Mouse (Mus musculus) midbrain, embryonic 16.5 days (tissue): ENCODE results near the gene Smap1. TPM values are rescaled to one million over a fixed set of nuclear protein-coding genes. Genes with fewer than 3 reads are reported as not detected.
A peak's percentile ranks its signal among the peaks of the same experiment; 100 is the strongest.

ENCODE experiments used
- ATAC-seq: fragments of 200-750 bp; cut with Nextera tagmentation; 2 replicates; pipeline ENCODE4 v1.8.0; 2017; ENCODE audit warnings: moderate TSS enrichment
- H3K27ac ChIP-seq: fragments of 300-500 bp; sonication (generic); 2 replicates; pipeline ENCODE4 v1.5.1; 2014; ENCODE audit warnings: mild to moderate bottlenecking, low read length, mixed read lengths
- H3K27me3 ChIP-seq: fragments of 300-500 bp; sonication (generic); 2 replicates; pipeline ENCODE4 v1.6.1; 2014; ENCODE audit warnings: low read depth, low read length, mixed read lengths; ENCODE audit not compliant: control insufficient read depth, insufficient read depth
- H3K36me3 ChIP-seq: fragments of 300-500 bp; sonication (generic); 2 replicates; pipeline ENCODE4 v1.6.1; 2014; ENCODE audit warnings: mild to moderate bottlenecking, low read length, moderate library complexity, mixed read lengths; ENCODE audit not compliant: control insufficient read depth, insufficient read depth
- H3K4me1 ChIP-seq: fragments of 300-500 bp; sonication (generic); 2 replicates; pipeline ENCODE4 v1.6.1; 2014; ENCODE audit warnings: mild to moderate bottlenecking, low read length, mixed read lengths; ENCODE audit not compliant: control insufficient read depth, insufficient read depth
- H3K4me2 ChIP-seq: fragments of 300-500 bp; sonication (generic); 2 replicates; pipeline ENCODE4 v1.6.1; 2014; ENCODE audit warnings: mild to moderate bottlenecking, low read length, mixed read lengths
- H3K4me3 ChIP-seq: fragments of 300-500 bp; sonication (generic); 2 replicates; pipeline ENCODE4 v1.5.1; 2014; ENCODE audit warnings: low read depth, mild to moderate bottlenecking, low read length, moderate library complexity, mixed read lengths
- H3K9ac ChIP-seq: fragments of 300-500 bp; sonication (generic); 2 replicates; pipeline ENCODE4 v1.6.1; 2014; ENCODE audit warnings: low read depth, low read length, mixed read lengths
- H3K9me3 ChIP-seq: fragments of 300-500 bp; sonication (generic); replicated peaks from 2 replicates; pipeline ENCODE4 v1.6.1; 2014; ENCODE audit warnings: mild to moderate bottlenecking, low read length, mixed read lengths; ENCODE audit not compliant: control insufficient read depth, poor library complexity, severe bottlenecking
- WGBS: fragments of 180-500 bp; shearing (Covaris S2); extraction: QIAGEN DNeasy Blood & Tissue Kit; methylation state at CpG from one replicate; pipeline ENCODE4 v1.1.7; 2014; 5-methylcytosine and 5-hydroxymethylcytosine counted together
- polyA plus RNA-seq: library from polyadenylated mRNA; unstranded; fragments of >200 nt; fragmentation: Nextera tagmentation; extraction: Ambion mirVana; gene quantifications from 2 replicates; pipeline ENCODE4 v1.2.1, GENCODE M21; 2015

Smap1 gene
- polyA plus RNA-seq, 1 experiment from 2014 or later: 111 TPM

- Histone ChIP-seq H3K27ac (no peak overlapping the region), H3K9ac (no peak overlapping the region), H3K4me1 (no peaks in the 10 kb centered on the region), H3K4me2 (no peak overlapping the region), H3K27me3 (no peaks in the 10 kb centered on the region), H3K36me3 (no peaks in the 10 kb centered on the region), H3K4me3 (no peak overlapping the region), H3K9me3 (peaks cover 3% of the 10 kb centered on the region; the same call in 1 of the 2 replicates)
- 81% methylated on average over 3 of the region's 3 CpGs for WGBS
- ATAC-seq: no peak
These were observed 6.3 kb upstream of the Smap1 start for GRCm38 (mm10) chr1:23928371-23928770.

GRCm38 (mm10) chr1:23923779-23924708 is 1.9 kb upstream of the Smap1 start:
- ATAC-seq: no peak
- H3K27ac ChIP-seq: no peak overlapping the region
- H3K36me3 ChIP-seq: no peaks in the 10 kb centered on the region
- WGBS: 92% methylated on average over 7 of the region's 7 CpGs
- peaks cover 21% of the 10 kb centered on the region for H3K4me1 ChIP-seq
- no peaks in the 10 kb centered on the region for H3K27me3 ChIP-seq
- H3K4me2 ChIP-seq: no peak overlapping the region
- H3K4me3 ChIP-seq: no peak overlapping the region
- H3K9me3 ChIP-seq: peaks cover 3% of the 10 kb centered on the region; the same call in 1 of the 2 replicates
- no peak overlapping the region for H3K9ac ChIP-seq

GRCm38 (mm10) chr1:23922530-23922884 is 390 bp upstream of the Smap1 start:
- H3K9ac ChIP-seq: peak overlapping the region; percentile 95
- no peaks in the 10 kb centered on the region for H3K27me3 ChIP-seq
- WGBS: 29% methylated on average over 9 of the region's 9 CpGs
- peak overlapping the region; percentile 97 for H3K27ac ChIP-seq
- H3K4me2 ChIP-seq: peak overlapping the region; percentile 64
- peaks cover 3% of the 10 kb centered on the region; the same call in 1 of the 2 replicates for H3K9me3 ChIP-seq
- H3K4me1 ChIP-seq: peaks cover 21% of the 10 kb centered on the region
- peak overlapping the region; percentile 97 for H3K4me3 ChIP-seq
- H3K36me3 ChIP-seq: no peaks in the 10 kb centered on the region
- peak; percentile 63 for ATAC-seq

GRCm38 (mm10) chr1:23920275-23920674 is 1.8 kb downstream of the Smap1 start:
- 10% methylated on average over 2 of the region's 2 CpGs for WGBS
- peak overlapping the region; percentile 18 for H3K4me3 ChIP-seq
- ATAC-seq: no peak
- peak overlapping the region; percentile 80 for H3K4me2 ChIP-seq
- H3K9ac ChIP-seq: 0 out of 2 replicates have a peak overlapping the region, but pooled peaks have one; percentile 51
- H3K9me3 ChIP-seq: no peaks in the 10 kb centered on the region
- peaks cover 21% of the 10 kb centered on the region for H3K4me1 ChIP-seq
- H3K27me3 ChIP-seq: no peaks in the 10 kb centered on the region
- H3K36me3 ChIP-seq: no peaks in the 10 kb centered on the region
- H3K27ac ChIP-seq: no peak overlapping the region

- 90% methylated on average over 4 of the region's 4 CpGs for WGBS
- peaks cover 21% of the 10 kb centered on the region for H3K4me1 ChIP-seq
- no peak overlapping the region for H3K9ac ChIP-seq
- no peak overlapping the region for H3K27ac ChIP-seq
- H3K4me3 ChIP-seq: no peak overlapping the region
- no peaks in the 10 kb centered on the region for H3K27me3 ChIP-seq
- H3K36me3 ChIP-seq: no peaks in the 10 kb centered on the region
- H3K4me2 ChIP-seq: no peak overlapping the region
- no peaks in the 10 kb centered on the region for H3K9me3 ChIP-seq
- no peak for ATAC-seq
These were observed 3.0 kb downstream of the Smap1 start for GRCm38 (mm10) chr1:23919086-23919485.

GRCm38 (mm10) chr1:23915483-23915882 is 6.6 kb downstream of the Smap1 start:
- Histone ChIP-seq H3K4me1 (peaks cover 14% of the 10 kb centered on the region), H3K27ac (no peak overlapping the region), H3K9ac (no peak overlapping the region), H3K27me3 (no peaks in the 10 kb centered on the region), H3K9me3 (no peaks in the 10 kb centered on the region), H3K4me2 (no peak overlapping the region), H3K4me3 (no peak overlapping the region), H3K36me3 (no peaks in the 10 kb centered on the region)
- 97% methylated on average over 4 of the region's 4 CpGs for WGBS
- ATAC-seq: no peak

DNA sequence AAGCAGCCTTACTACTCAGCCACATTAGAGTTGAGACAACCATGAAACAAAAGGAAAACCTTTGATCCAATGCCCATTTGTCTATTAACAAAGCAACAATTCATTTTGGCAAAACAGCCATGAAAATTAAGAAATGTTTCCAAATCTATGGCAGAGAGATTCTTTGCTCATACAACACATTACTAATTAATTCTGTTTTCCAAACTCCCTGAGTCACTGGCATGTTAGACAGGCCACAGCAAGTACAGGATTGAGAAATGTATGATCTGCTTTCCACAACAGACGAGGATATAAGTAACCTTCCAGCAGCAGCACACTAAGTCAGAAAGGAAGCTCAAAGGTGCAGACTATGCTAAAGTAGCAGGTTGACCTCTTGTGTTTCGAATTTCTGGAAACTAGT is 9.1 kb downstream of the Smap1 start:
- Histone ChIP-seq H3K27ac (no peak overlapping the region), H3K9ac (no peak overlapping the region), H3K9me3 (no peaks in the 10 kb centered on the region), H3K4me2 (no peak overlapping the region), H3K4me3 (no peak overlapping the region), H3K36me3 (no peaks in the 10 kb centered on the region), H3K27me3 (no peaks in the 10 kb centered on the region), H3K4me1 (0 out of 2 replicates have a peak, but pooled peaks cover 2% of the 10 kb centered on the region)
- 68% methylated on average over 2 of the region's 2 CpGs for WGBS
- no peak for ATAC-seq

GRCm38 (mm10) chr1:23906082-23906481 is 16.0 kb downstream of the Smap1 start:
- Histone ChIP-seq H3K9ac (no peak overlapping the region), H3K27ac (no peak overlapping the region)
- ATAC-seq: no peak

GRCm38 (mm10) chr1:23903340-23903739 is 18.8 kb downstream of the Smap1 start:
- no peaks in the 10 kb centered on the region for H3K36me3 ChIP-seq
- WGBS: 90% methylated on average over 3 of the region's 3 CpGs
- no peak overlapping the region for H3K4me3 ChIP-seq
- H3K9ac ChIP-seq: no peak overlapping the region
- no peaks in the 10 kb centered on the region for H3K27me3 ChIP-seq
- no peak for ATAC-seq
- no peaks in the 10 kb centered on the region for H3K4me1 ChIP-seq
- no peaks in the 10 kb centered on the region for H3K9me3 ChIP-seq
- H3K27ac ChIP-seq: no peak overlapping the region
- H3K4me2 ChIP-seq: no peak overlapping the region

More at GRCm38 (mm10) chr1:23906082-23906481, 16.0 kb downstream of the Smap1 start:
- Histone ChIP-seq H3K4me1 (no peaks in the 10 kb centered on the region), H3K27me3 (no peaks in the 10 kb centered on the region), H3K36me3 (no peaks in the 10 kb centered on the region), H3K9me3 (no peaks in the 10 kb centered on the region), H3K4me3 (no peak overlapping the region), H3K4me2 (no peak overlapping the region)
